Mouse (Mus musculus) spleen, adult 10 weeks (tissue): ENCODE measurements around the gene Dirc2. TPM values are rescaled to one million over a fixed set of nuclear protein-coding genes. Genes with fewer than 3 reads are reported as not detected.

ENCODE experiments used
- polyA plus RNA-seq: library from polyadenylated mRNA; stranded (reverse); fragments of 350-450 nt; fragmentation: Illumina TruSeq; extraction: RNeasy Lipid Tissue Mini Kit (QIAGEN cat#74804); gene quantifications from one replicate; pipeline ENCODE4 v1.2.3, GENCODE M21; 2015; ENCODE audit warnings: low replicate concordance; ENCODE audit not compliant: insufficient read depth

The Dirc2 gene
- polyA plus RNA-seq, result 19.2 TPM

GRCm38 (mm10) chr16:35768785-35769642, at the start of gene Dirc2:
Dirc2 (minus strand) TSS chr16:35769356.

GRCm38 (mm10) chr16:35769878-35770657, 912 bp upstream of the Dirc2 start, which contains the start of gene Hspbap1:
Hspbap1 (plus strand) TSS chr16:35770375.

Other genes with a start within 250 kb of the Dirc2 start
- gene Sema5b, start 228.2 kb downstream of the Dirc2 start, polyA plus RNA-seq, result not detected
- gene Hspbap1, start 1.0 kb upstream of the Dirc2 start, polyA plus RNA-seq, result 12.0 TPM
- 79.7 TPM for gene Parp14, start 102.2 kb upstream of the Dirc2 start, polyA plus RNA-seq
- 77.4 TPM for gene Parp9, start 169.1 kb upstream of the Dirc2 start, polyA plus RNA-seq
- gene Dtx3l, start 169.8 kb upstream of the Dirc2 start, polyA plus RNA-seq, result 53.0 TPM
- 58.3 TPM for gene Kpna1, start 209.4 kb upstream of the Dirc2 start, polyA plus RNA-seq